Mouse (Mus musculus) spleen, postnatal 4 days (tissue): ENCODE measurements around the gene Dbp.

Source experiments
- DNase-seq, 2 experiments: peaks; one replicate each; pipeline ENCODE4 v3.0.0; 2022; ENCODE audit warnings: low spot score in 2 of 2

The Dbp gene

GRCm38 (mm10) chr7:45693921-45694591, 10.8 kb upstream of the Dbp start, which contains the start of gene Sec1:
Gene Sec1, minus strand, starts transcription at chr7:45694402.
- DNase-seq, result no peak

GRCm38 (mm10) chr7:45695098-45695497, 9.8 kb upstream of the Dbp start:
- no peak for DNase-seq

- DNase-seq, result no peak
Measured at GRCm38 (mm10) chr7:45697894-45698293, 7.0 kb upstream of the Dbp start.

GRCm38 (mm10) chr7:45699523-45700141, 5.3 kb upstream of the Dbp start, which contains the start of gene Car11:
Gene Car11, plus strand, starts transcription at chr7:45699843.
- no peak for DNase-seq

- peak in 1 of 2 experiments; percentile 59 for DNase-seq
Measured at GRCm38 (mm10) chr7:45700301-45701015, 4.4 kb upstream of the Dbp start.

- no peak for DNase-seq
Measured at GRCm38 (mm10) chr7:45701072-45701471, 3.8 kb upstream of the Dbp start.

GRCm38 (mm10) chr7:45701607-45702006, 3.3 kb upstream of the Dbp start:
- DNase-seq, result no peak

GRCm38 (mm10) chr7:45702316-45702715, 2.6 kb upstream of the Dbp start:
- no peak for DNase-seq

GRCm38 (mm10) chr7:45702809-45703520, 1.9 kb upstream of the Dbp start:
- no peak for DNase-seq

GRCm38 (mm10) chr7:45703521-45704033, 1.3 kb upstream of the Dbp start:
- no peak for DNase-seq

- DNase-seq, result peak; percentile 49 to 76
Measured at GRCm38 (mm10) chr7:45704046-45704559, 785 bp upstream of the Dbp start.

- no peak for DNase-seq
Measured at GRCm38 (mm10) chr7:45705443-45705864, 566 bp downstream of the Dbp start.

GRCm38 (mm10) chr7:45705873-45706281, 989 bp downstream of the Dbp start:
- no peak for DNase-seq

- peak; percentile 84 to 92 for DNase-seq
Measured at GRCm38 (mm10) chr7:45706721-45707241, 1.9 kb downstream of the Dbp start.

- DNase-seq, result peak; percentile 85 to 92
Measured at GRCm38 (mm10) chr7:45707375-45707967, 2.6 kb downstream of the Dbp start.

- no peak for DNase-seq
Measured at GRCm38 (mm10) chr7:45708221-45708761, 3.4 kb downstream of the Dbp start.

- DNase-seq, result no peak
Measured at GRCm38 (mm10) chr7:45709036-45709435, 4.1 kb downstream of the Dbp start.

GRCm38 (mm10) chr7:45709677-45710355, 4.9 kb downstream of the Dbp start:
- no peak for DNase-seq

- no peak for DNase-seq
Measured at GRCm38 (mm10) chr7:45710477-45711191, 5.7 kb downstream of the Dbp start.
